Mouse (Mus musculus) natural killer cell, adult 2 months (primary cell): ENCODE measurements around the gene Stx1a.

Source experiments
- DNase-seq, 2 experiments: peaks; one replicate each; pipeline ENCODE4 v3.0.0; 2022; ENCODE audit warnings: low spot score in 2 of 2

Stx1a gene

GRCm38 (mm10) chr5:135086871-135087270 is 63.6 kb downstream of the Stx1a start:
- DNase-seq = no peak

- no peak for DNase-seq
These were observed 66.4 kb downstream of the Stx1a start, which contains the start of gene Mlxipl for GRCm38 (mm10) chr5:135089653-135090052. Gene Mlxipl, plus strand, starts transcription at chr5:135089890.
